In the genomic region with DNA sequence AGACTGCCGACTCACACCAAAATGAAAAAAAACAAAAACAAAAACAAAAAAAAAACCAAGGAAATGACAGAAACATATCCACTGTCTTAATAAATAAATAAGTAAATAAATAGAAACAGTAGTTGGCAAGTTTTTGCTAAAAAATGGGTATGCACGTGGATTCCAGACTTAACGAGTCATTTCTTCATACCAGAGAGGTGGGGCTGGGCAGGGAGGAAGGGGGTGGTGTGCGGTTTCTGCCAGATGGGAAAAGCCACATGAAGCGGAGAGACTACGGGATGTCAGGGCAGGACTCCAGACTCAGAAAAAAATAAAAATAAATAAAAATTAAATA, we compare ENCODE assay signal across 8 mouse cellular contexts. TPM values are rescaled to one million over a fixed set of nuclear protein-coding genes. Genes with fewer than 3 reads are reported as not detected.
A peak's percentile ranks its signal among the peaks of the same experiment; 100 is the strongest.
DNase-seq lines count a peak whose midpoint lies in the region; ATAC-seq and TF ChIP-seq lines count a peak whose summit lies in the region.

No protein-coding gene starts in this region.

- H3K4me3 ChIP-seq in hindbrain, embryonic 11.5 days (ENCODE audit: low read depth, low read length): peak overlapping the region; percentile 96
- H3K4me3 ChIP-seq in liver, embryonic 14.5 days (ENCODE audit: insufficient read depth in 1 of 2, low read depth in 2 of 2, low read length in 2 of 2): peak overlapping the region; percentile 74 to 83; a peak in 3 of 4 replicates
- peak overlapping the region; percentile 72 for H3K4me3 ChIP-seq in neural tube, embryonic 13.5 days

- H3K9ac ChIP-seq in hindbrain, embryonic 11.5 days (ENCODE audit: low read depth, low read length): peak overlapping the region; percentile 99; the same call in 1 of the 2 replicates
- peak overlapping the region; percentile 84 for H3K9ac ChIP-seq in liver, embryonic 14.5 days (replicated peaks)
- H3K9ac ChIP-seq in neural tube, embryonic 13.5 days: peak overlapping the region; percentile 98

- no peaks in the 10 kb centered on the region for H3K9me3 ChIP-seq in hindbrain, embryonic 11.5 days (ENCODE audit: control insufficient read depth, low read length)
- H3K9me3 ChIP-seq in liver, embryonic 14.5 days (ENCODE audit: control insufficient read depth, low read length): no peaks in the 10 kb centered on the region
- H3K9me3 ChIP-seq in neural tube, embryonic 13.5 days: no peaks in the 10 kb centered on the region

- no peak for TF ChIP-seq EP300 in liver, embryonic 14.5 days (IDR thresholded peaks at IDR 0.05; ENCODE audit: low read depth)

- ATAC-seq in cerebellum, adult (ENCODE audit: insufficient number of reproducible peaks, low FRiP score, low TSS enrichment): no peak
- ATAC-seq in hindbrain, embryonic 11.5 days (ENCODE audit: low FRiP score): peak; percentile 29
- ATAC-seq in liver, embryonic 14.5 days (ENCODE audit: insufficient read depth): no peak
- peak; percentile 48; the same call in 1 of the 2 replicates for ATAC-seq in neural tube, embryonic 13.5 days (ENCODE audit: low read depth)

- no peak for TF ChIP-seq CTCF in liver, embryonic 14.5 days (IDR thresholded peaks at IDR 0.05; ENCODE audit: low read depth)

- no peaks in the 10 kb centered on the region for H3K36me3 ChIP-seq in hindbrain, embryonic 11.5 days (ENCODE audit: control insufficient read depth, insufficient read depth, low read length)
- H3K36me3 ChIP-seq in liver, embryonic 14.5 days (replicated peaks; ENCODE audit: control insufficient read depth, insufficient read depth, low read depth): no peaks in the 10 kb centered on the region
- no peaks in the 10 kb centered on the region for H3K36me3 ChIP-seq in neural tube, embryonic 13.5 days

- WGBS in hindbrain, embryonic 11.5 days: 2% methylated on average over 6 of the region's 6 CpGs
- WGBS in liver, embryonic 14.5 days (ENCODE audit: insufficient replicate concordance): 2% methylated on average over 6 of the region's 6 CpGs
- WGBS in neural tube, embryonic 13.5 days: 2% methylated on average over 6 of the region's 6 CpGs

- H3K27me3 ChIP-seq in hindbrain, embryonic 11.5 days (ENCODE audit: control insufficient read depth, insufficient read depth, low read length): no peaks in the 10 kb centered on the region
- peaks cover 5% of the 10 kb centered on the region for H3K27me3 ChIP-seq in liver, embryonic 14.5 days (ENCODE audit: control insufficient read depth, insufficient read depth, low read length)
- H3K27me3 ChIP-seq in neural tube, embryonic 13.5 days: no peaks in the 10 kb centered on the region

- peak; percentile 76 for DNase-seq in cerebellum, adult 11-12 months
- peak; percentile 40 for DNase-seq in urinary bladder, postnatal 14 days (ENCODE audit: low spot score)
- DNase-seq in urinary bladder, postnatal 36 days (ENCODE audit: low spot score in 2 of 2): no peak
- DNase-seq in hindbrain, embryonic 11.5 days (ENCODE audit: low spot score): no peak
- DNase-seq in liver, embryonic 14.5 days (ENCODE audit: low read depth in 3 of 3, low spot score in 3 of 3): no peak
- no peak for DNase-seq in left cerebral cortex, adult 18-20 months (ENCODE audit: low spot score in 2 of 2)

- 0 out of 2 replicates have a peak, but pooled peaks cover 2% of the 10 kb centered on the region for H3K4me1 ChIP-seq in hindbrain, embryonic 11.5 days (replicated peaks; ENCODE audit: control insufficient read depth, insufficient read depth, low read length)
- H3K4me1 ChIP-seq in liver, embryonic 14.5 days (replicated peaks; ENCODE audit: control insufficient read depth in 2 of 2, insufficient read depth in 2 of 2, low read length in 1 of 2): peaks cover 9 to 13% of the 10 kb centered on the region in 2 experiments
- H3K4me1 ChIP-seq in neural tube, embryonic 13.5 days (replicated peaks): peaks cover 44% of the 10 kb centered on the region

- peak overlapping the region; percentile 98; the same call in 1 of the 2 replicates for H3K27ac ChIP-seq in hindbrain, embryonic 11.5 days (ENCODE audit: low read depth, low read length)
- no peak overlapping the region for H3K27ac ChIP-seq in liver, embryonic 14.5 days
- H3K27ac ChIP-seq in neural tube, embryonic 13.5 days (replicated peaks): peak overlapping the region; percentile 99

- peak overlapping the region; percentile 79 for H3K4me2 ChIP-seq in hindbrain, embryonic 11.5 days (replicated peaks; ENCODE audit: low read depth, low read length)
- H3K4me2 ChIP-seq in liver, embryonic 14.5 days (ENCODE audit: low read depth): peak overlapping the region; percentile 90
- peak overlapping the region; percentile 64 for H3K4me2 ChIP-seq in neural tube, embryonic 13.5 days

RNA-seq across cellular contexts. Expression of a gene that starts 1.4 kb away (rescaled TPM):
- 43.8 and 51.2 TPM in 2 replicates for polyA plus RNA-seq in hindbrain, embryonic 11.5 days (2014; fragmentation: Nextera tagmentation; extraction: Ambion mirVana)
- polyA plus RNA-seq in liver, embryonic 14.5 days (2012; rRNA removed): 3.9 and 6.1 TPM in 2 replicates
- polyA plus RNA-seq in liver, embryonic 14.5 days (2014; fragmentation: Nextera tagmentation; extraction: Ambion mirVana): 6.6 and 9.1 TPM in 2 replicates
- 67.0 and 74.3 TPM in 2 replicates for polyA plus RNA-seq in neural tube, embryonic 13.5 days (2015; fragmentation: Nextera tagmentation; extraction: Ambion mirVana)
- total RNA-seq in left cerebral cortex, adult 18-20 months (2021): 100 to 1,000 TPM; 132 to 133 TPM

RNA-seq across cellular contexts. Expression of a gene that starts 37.9 kb away (rescaled TPM):
- 73.4 and 83.6 TPM in 2 replicates for polyA plus RNA-seq in hindbrain, embryonic 11.5 days (2014; fragmentation: Nextera tagmentation; extraction: Ambion mirVana)
- polyA plus RNA-seq in liver, embryonic 14.5 days (2012; rRNA removed): 22.7 and 24.2 TPM in 2 replicates
- polyA plus RNA-seq in liver, embryonic 14.5 days (2014; fragmentation: Nextera tagmentation; extraction: Ambion mirVana): 30.0 and 33.5 TPM in 2 replicates
- 71.8 and 72.0 TPM in 2 replicates for polyA plus RNA-seq in neural tube, embryonic 13.5 days (2015; fragmentation: Nextera tagmentation; extraction: Ambion mirVana)
- total RNA-seq in left cerebral cortex, adult 18-20 months (2021): 10 to 100 TPM; 43.0 to 49.4 TPM

Comparison
In these comparisons a context has a peak if more than half of its experiments do, and no peak if none do; other contexts are left out.
1. DNase-seq: peak in cerebellum, adult 11-12 months (single experiment) and urinary bladder, postnatal 14 days (single experiment); none in urinary bladder, postnatal 36 days (0 of 2), hindbrain, embryonic 11.5 days (single experiment), liver, embryonic 14.5 days (0 of 3) and left cerebral cortex, adult 18-20 months (0 of 2).
2. ATAC-seq: peak in hindbrain, embryonic 11.5 days (single experiment) and neural tube, embryonic 13.5 days (single experiment); none in cerebellum, adult (single experiment) and liver, embryonic 14.5 days (single experiment).
3. Peak in every context shown above with its lines, with median percentiles within 50 percentile points of each other: H3K4me2 ChIP-seq, H3K4me3 ChIP-seq and H3K9ac ChIP-seq.